Mouse (Mus musculus): ENCODE results near the gene Pdik1l. TPM values are rescaled to one million over a fixed set of nuclear protein-coding genes. Genes with fewer than 3 reads are reported as not detected.

The Pdik1l gene
- polyA plus RNA-seq, 1 experiment from 2014 or later: 11.3 TPM

DNA sequence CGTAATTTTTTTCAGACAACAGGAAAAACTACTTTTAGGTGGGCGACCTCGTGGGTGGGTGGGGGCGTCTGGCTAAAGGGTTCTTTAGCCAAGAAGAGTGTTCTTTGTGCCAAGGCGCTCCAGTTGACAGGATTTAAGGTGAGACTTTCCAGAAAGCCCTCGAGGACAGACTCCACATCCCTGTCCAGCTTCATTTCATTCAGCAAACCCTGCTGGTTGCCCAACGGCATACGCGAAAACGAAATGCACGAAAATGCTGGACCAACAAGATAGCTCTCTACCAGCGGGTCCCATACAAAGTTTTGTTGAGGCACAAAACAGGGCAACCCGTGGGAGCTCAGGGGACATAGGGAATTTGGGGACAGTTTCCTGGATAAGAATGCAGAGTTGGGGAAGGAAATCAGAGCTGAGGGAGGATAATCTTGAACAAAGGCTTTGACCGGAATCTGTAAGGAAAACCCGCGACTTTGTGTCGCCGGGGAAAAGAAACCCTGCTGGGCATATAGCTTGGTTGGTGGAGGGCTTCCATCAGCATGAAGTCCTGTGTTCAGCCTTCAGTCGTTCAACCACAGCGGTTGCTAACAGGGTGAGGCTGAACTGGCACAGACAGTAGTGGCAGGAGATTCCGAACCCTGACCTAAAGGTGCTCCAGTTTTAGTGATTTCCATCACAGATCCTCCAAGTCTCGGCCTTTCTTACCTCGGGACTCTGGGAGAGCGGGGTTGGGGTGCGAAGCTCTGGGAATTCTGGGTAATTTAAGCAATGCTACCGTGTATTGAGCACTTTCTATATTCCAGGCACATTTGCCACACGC is 37.4 kb downstream of the Pdik1l start:
- Histone ChIP-seq H3K4me3 (peak overlapping the region; percentile 55), H3K27me3 (peaks cover 65% of the 10 kb centered on the region), H3K27ac (no peak overlapping the region), H3K4me2 (peak overlapping the region; percentile 94), H3K9ac (no peak overlapping the region), H3K9me3 (replicated peaks) (no peaks in the 10 kb centered on the region), H3K36me3 (no peaks in the 10 kb centered on the region), H3K4me1 (replicated peaks) (peaks cover 60% of the 10 kb centered on the region)
- WGBS: 17% methylated on average over 27 of the region's 27 CpGs
- ATAC-seq (replicated peaks; ENCODE audit: insufficient number of reproducible peaks, insufficient read depth, low FRiP score, low read depth): no peak

DNA sequence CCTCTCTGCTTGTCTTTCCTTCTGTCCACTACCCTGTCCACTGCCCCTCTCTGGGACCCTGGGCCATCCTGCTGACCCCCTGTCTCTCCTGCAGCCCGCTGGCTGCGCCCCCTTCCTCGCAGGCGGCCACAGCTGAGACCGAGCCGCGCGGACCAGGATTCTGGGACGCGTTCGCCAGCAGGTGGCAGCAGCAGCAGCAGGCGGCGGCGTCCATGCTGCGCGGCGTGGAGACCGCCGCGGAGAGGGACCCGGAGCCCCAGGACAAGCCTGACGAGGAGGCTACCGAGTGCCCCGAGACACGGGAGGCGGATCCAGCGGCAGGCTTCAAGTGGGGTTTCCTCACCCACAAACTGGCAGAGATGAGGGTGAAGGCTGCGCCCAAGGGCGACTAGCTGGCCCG is 38.0 kb downstream of the Pdik1l start:
- Histone ChIP-seq H3K4me2 (peak overlapping the region; percentile 94), H3K27me3 (peaks cover 61% of the 10 kb centered on the region), H3K4me1 (replicated peaks) (peaks cover 61% of the 10 kb centered on the region), H3K4me3 (peak overlapping the region; percentile 55), H3K9me3 (replicated peaks) (no peaks in the 10 kb centered on the region), H3K9ac (peak overlapping the region; percentile 46), H3K27ac (no peak overlapping the region), H3K36me3 (no peaks in the 10 kb centered on the region)
- ATAC-seq (replicated peaks; ENCODE audit: insufficient number of reproducible peaks, insufficient read depth, low FRiP score, low read depth): no peak
- WGBS: 2% methylated on average over 30 of the region's 30 CpGs

DNA sequence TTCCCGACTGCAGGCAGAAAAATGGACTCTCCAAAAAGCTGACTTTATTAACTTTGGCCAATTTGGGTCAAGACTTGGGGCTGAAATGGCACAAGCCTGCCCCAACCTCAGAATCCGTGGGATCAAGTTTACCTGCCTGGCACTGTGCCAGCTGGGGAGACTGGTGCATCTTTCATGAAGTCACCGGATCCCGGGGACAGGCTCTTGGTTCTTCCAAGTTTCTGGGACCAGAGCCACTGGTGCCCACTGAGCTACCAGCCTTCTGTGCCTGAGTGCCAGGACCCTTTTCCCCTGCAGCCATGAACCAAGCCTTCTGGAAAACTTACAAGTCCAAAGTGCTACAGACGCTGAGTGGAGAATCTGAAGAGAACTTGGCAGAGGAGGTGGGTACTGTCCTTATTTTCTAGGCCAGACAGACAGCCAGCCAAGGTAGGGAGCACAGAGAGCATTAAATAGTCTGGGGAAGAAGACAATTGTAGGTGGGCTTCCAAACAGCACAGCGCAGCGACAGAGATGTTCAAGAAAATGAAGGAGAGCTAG is 40.9 kb downstream of the Pdik1l start, which contains the start of gene Gm30191:
Gene Gm30191, plus strand, starts transcription at position 217 of the 540 bp plus-strand sequence.
- H3K27ac ChIP-seq: no peak within 1 kb of the TSS
- H3K9ac ChIP-seq: peak within 1 kb of the TSS; percentile 69
- peaks cover 43% of the 10 kb centered on the region for H3K4me1 ChIP-seq (replicated peaks)
- WGBS: 75% methylated on average over 7 of the region's 7 CpGs
- peak within 1 kb of the TSS; percentile 93 for H3K4me2 ChIP-seq
- H3K9me3 ChIP-seq (replicated peaks): no peaks in the 10 kb centered on the region
- peaks cover 45% of the 10 kb centered on the region for H3K27me3 ChIP-seq
- peak within 1 kb of the TSS; percentile 66 for H3K4me3 ChIP-seq
- no peaks in the 10 kb centered on the region for H3K36me3 ChIP-seq
- no peak for ATAC-seq (replicated peaks; ENCODE audit: insufficient number of reproducible peaks, insufficient read depth, low FRiP score, low read depth)

DNA sequence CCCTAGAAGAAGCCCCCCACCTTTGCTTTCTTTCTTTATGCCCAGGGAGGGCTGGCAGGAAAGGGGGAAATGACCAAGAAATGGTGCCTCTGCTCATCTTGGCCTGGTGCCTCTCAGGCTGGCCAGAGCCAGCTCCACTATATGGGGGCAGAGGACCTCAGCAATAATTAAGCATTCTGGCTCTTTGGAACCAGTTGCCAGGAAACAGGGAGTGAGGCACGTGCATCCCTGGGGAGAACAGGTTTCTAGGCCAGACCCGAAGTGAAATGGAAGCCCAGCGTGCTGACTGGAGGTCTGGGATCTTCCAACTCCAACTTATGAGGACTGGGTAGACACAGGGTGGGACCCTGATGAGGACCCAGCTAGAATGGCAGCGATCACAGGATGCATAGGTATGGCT is 41.4 kb downstream of the Pdik1l start:
- no peak for ATAC-seq (replicated peaks; ENCODE audit: insufficient number of reproducible peaks, insufficient read depth, low FRiP score, low read depth)
- WGBS: 42% methylated on average over 4 of the region's 4 CpGs

DNA sequence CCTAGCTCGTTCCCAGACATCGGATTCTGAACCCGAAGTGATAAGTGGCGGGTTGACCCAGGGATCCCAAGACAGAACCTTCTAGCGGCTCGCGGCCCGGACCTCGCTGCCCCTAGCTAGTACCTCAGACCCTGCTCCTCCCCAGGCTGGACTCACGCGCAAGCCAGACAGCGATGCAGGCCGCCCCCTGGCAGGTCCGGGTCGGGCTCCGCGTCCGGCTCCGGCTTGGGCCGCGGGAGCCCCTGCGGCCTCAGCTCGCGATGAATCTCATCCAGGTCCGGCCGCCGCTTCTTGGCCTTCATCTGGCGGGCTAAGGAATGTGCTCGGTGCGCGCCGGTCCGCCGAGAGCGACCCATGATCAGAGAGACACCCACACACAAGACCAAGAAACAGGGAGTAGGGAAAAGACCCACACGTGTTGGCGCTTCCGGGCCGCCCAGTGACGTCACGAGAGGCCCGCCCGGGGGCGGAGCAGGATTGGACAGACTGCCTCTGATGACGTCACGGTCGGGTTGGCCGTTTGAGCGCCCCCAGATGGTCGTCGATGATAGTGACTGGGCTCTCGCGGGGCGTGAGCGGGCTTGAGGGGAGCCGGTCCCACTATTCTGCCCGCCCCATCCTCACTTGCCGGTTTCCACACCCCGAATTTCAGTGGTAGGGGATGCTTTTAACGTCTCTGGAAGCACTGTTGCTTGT is 42.4 kb downstream of the Pdik1l start, which contains the start of gene Zfp593:
Gene Zfp593, minus strand, starts transcription at position 445 of the 696 bp plus-strand sequence.
- peak; percentile 78 for ATAC-seq (replicated peaks; ENCODE audit: insufficient number of reproducible peaks, insufficient read depth, low FRiP score, low read depth)
- Histone ChIP-seq H3K27ac (no peak within 1 kb of the TSS), H3K4me1 (replicated peaks) (peaks cover 28% of the 10 kb centered on the region), H3K9ac (peak within 1 kb of the TSS; percentile 69), H3K9me3 (replicated peaks) (no peaks in the 10 kb centered on the region), H3K27me3 (peaks cover 30% of the 10 kb centered on the region), H3K4me3 (peak within 1 kb of the TSS; percentile 66), H3K36me3 (no peaks in the 10 kb centered on the region), H3K4me2 (peak within 1 kb of the TSS; percentile 93)
- WGBS: under 1% methylated on average over 60 of the region's 60 CpGs

More for the DNA sequence above, 41.4 kb downstream of the Pdik1l start:
- no peak overlapping the region for H3K27ac ChIP-seq
- H3K36me3 ChIP-seq: no peaks in the 10 kb centered on the region
- H3K9ac ChIP-seq: no peak overlapping the region
- no peak overlapping the region for H3K4me2 ChIP-seq
- H3K4me3 ChIP-seq: no peak overlapping the region
- H3K9me3 ChIP-seq (replicated peaks): no peaks in the 10 kb centered on the region
- peaks cover 38% of the 10 kb centered on the region for H3K4me1 ChIP-seq (replicated peaks)
- H3K27me3 ChIP-seq: peaks cover 40% of the 10 kb centered on the region

DNA sequence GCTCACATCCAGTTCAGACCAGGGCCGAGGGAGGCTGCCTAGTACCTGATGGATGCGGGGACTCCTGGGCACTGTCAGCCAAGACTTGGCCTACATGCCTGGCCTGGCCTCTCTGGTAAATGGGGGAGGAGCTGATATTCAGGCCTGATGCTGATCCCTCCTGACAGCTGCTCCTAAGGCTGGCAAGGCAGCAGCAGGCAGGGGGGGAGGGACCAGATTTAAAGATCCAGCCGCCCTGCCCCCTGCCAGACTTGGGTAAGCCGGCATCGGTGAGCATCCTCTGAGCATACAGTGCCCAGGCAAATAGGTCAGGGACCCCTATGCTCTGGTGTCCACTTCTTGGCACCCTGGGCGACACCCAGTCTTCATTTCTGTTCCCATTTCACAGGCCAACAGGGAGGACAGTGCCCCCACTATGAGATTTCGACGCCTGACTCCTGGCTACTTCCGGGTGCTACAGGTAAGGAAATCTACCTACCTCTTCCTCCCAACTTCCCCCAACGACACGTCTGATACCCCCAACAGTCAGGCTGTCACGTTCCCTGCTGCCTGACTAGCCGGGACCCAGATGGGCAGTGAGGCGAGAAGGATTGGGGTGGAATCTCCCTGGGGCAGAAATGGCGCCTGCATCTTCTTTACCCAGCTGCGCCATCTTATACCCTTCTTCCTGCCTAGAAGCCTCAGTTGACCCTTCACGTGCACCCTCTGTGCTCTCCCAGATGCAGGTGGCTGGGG is 44.0 kb downstream of the Pdik1l start, which contains the start of gene E130218I03Rik:
Gene E130218I03Rik, plus strand, starts transcription at position 147 of the 735 bp plus-strand sequence.
- Histone ChIP-seq H3K36me3 (no peaks in the 10 kb centered on the region), H3K27ac (no peak within 1 kb of the TSS), H3K9ac (peak within 1 kb of the TSS; percentile 69; the same call in 1 of the 2 replicates), H3K27me3 (peaks cover 22% of the 10 kb centered on the region), H3K4me1 (replicated peaks) (peaks cover 20% of the 10 kb centered on the region), H3K4me3 (peak within 1 kb of the TSS; percentile 66), H3K4me2 (peak within 1 kb of the TSS; percentile 93), H3K9me3 (replicated peaks) (no peaks in the 10 kb centered on the region)
- no peak for ATAC-seq (replicated peaks; ENCODE audit: insufficient number of reproducible peaks, insufficient read depth, low FRiP score, low read depth)
- 93% methylated on average over 17 of the region's 17 CpGs for WGBS

DNA sequence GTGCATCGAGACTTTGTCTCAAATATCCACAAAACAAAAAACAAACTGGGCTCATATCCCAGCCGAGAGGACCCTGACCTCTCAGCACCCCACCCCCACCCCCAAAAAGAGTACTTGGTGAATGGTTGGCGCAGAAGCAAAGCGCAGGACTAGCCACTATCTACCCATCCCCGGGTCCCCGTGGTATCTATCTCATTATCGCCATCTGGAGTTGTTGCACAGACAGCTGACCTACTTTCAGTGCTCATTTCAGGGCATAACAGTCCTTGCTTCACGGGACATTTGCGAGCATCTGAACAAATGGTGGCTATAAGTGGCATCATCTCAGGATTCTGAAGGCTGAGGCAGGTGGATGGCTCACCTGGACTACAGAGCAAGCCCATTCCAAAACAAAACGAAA is 49.0 kb downstream of the Pdik1l start:
- Histone ChIP-seq H3K27me3 (peaks cover 11% of the 10 kb centered on the region), H3K36me3 (no peaks in the 10 kb centered on the region), H3K4me2 (peak overlapping the region; percentile 74), H3K4me3 (peak overlapping the region; percentile 44), H3K9ac (no peak overlapping the region), H3K4me1 (replicated peaks) (peaks cover 13% of the 10 kb centered on the region), H3K27ac (no peak overlapping the region), H3K9me3 (replicated peaks) (no peaks in the 10 kb centered on the region)
- 11% methylated on average over 10 of the region's 10 CpGs for WGBS
- no peak for ATAC-seq (replicated peaks; ENCODE audit: insufficient number of reproducible peaks, insufficient read depth, low FRiP score, low read depth)

DNA sequence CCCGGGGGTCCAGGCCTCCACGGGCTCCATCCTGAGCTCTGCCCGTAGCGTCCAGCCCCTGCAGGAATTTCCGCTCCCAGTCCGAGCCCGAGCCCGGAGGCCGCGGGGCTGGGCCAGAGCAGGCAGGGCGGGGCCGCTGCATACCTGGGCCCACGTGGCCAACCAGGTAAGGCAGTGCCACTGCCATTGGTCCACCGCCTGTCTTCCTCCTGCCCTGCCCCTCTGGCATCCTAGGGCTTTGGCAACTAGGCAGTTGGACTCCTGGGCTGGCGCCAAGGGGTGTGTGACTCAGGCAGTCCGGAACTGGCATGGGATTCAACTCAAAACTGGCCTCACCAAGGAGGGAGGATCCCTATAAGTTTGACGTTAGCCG is 49.4 kb downstream of the Pdik1l start, which contains the start of gene Cnksr1:
Gene Cnksr1, minus strand, starts transcription at position 121 of the 373 bp plus-strand sequence.
- peak; percentile 62 for ATAC-seq (replicated peaks; ENCODE audit: insufficient number of reproducible peaks, insufficient read depth, low FRiP score, low read depth)
- Histone ChIP-seq H3K27ac (no peak within 1 kb of the TSS), H3K9me3 (replicated peaks) (no peaks in the 10 kb centered on the region), H3K4me3 (peak within 1 kb of the TSS; percentile 44), H3K27me3 (peaks cover 11% of the 10 kb centered on the region), H3K4me2 (peak within 1 kb of the TSS; percentile 74), H3K4me1 (replicated peaks) (peaks cover 13% of the 10 kb centered on the region), H3K36me3 (no peaks in the 10 kb centered on the region), H3K9ac (peak within 1 kb of the TSS; percentile 32)
- WGBS: 1% methylated on average over 18 of the region's 18 CpGs

DNA sequence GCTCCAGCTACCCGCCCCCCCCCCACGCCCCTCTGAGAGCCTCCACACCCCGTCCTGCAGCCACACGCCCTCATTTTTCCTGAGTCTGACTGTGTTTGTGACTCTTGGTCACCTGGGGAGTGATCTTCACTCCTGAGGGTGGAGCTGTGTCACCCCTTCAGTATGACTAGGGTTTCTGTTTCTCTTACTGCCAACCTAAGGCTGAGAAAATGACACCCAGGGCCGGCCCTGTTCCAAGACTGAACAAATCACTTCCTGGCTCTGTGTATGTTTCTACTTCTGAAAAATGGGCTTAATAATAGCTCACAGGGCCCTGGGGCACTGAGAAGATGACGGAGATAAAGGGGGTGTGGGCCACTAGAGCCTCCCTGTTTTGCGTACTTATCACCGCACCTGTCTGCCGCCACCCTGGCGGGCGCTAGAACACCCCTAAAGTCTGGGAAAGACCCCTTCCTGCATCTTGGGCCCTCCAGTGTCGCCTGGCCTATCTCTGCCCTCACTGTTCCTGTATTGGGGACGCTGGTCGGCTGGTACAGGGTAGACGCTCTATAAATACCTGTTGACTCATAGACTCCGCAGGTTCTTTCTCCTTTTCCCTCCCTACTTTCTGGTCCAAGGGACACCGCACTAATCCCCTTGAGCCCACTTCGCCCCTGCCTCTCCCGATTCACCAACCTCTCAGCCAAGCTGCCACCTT is 50.0 kb downstream of the Pdik1l start:
- Histone ChIP-seq H3K4me1 (replicated peaks) (peaks cover 13% of the 10 kb centered on the region), H3K9me3 (replicated peaks) (no peaks in the 10 kb centered on the region), H3K4me3 (peak overlapping the region; percentile 44), H3K36me3 (no peaks in the 10 kb centered on the region), H3K9ac (peak overlapping the region; percentile 32), H3K27ac (no peak overlapping the region), H3K27me3 (peaks cover 11% of the 10 kb centered on the region), H3K4me2 (peak overlapping the region; percentile 74)
- 26% methylated on average over 19 of the region's 19 CpGs for WGBS
- ATAC-seq (replicated peaks; ENCODE audit: insufficient number of reproducible peaks, insufficient read depth, low FRiP score, low read depth): no peak

DNA sequence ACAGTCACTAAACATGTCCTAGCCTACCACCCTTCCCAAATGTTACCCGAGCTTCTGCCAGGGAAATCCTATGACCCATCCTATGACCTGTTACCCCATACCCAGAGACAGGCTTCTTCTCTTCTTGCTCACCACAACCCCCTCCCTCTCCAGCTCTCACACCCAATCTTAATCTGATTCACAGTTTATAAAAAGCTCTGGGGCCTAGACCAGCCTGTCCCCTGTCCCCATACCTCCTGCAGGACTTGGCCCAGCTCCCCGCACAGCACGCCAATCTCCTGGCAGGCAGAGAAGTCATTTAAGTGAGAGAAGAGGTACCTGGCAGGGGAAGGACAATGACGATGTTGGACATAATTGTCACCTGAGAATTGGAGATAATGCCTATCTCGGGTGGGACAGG is 52.8 kb downstream of the Pdik1l start:
- H3K9ac ChIP-seq: no peak overlapping the region
- peaks cover 11% of the 10 kb centered on the region for H3K27me3 ChIP-seq
- 57% methylated on average over 5 of the region's 5 CpGs for WGBS
- no peak overlapping the region for H3K27ac ChIP-seq
- no peak overlapping the region for H3K4me3 ChIP-seq
- H3K36me3 ChIP-seq: no peaks in the 10 kb centered on the region
- no peak overlapping the region for H3K4me2 ChIP-seq
- H3K9me3 ChIP-seq (replicated peaks): no peaks in the 10 kb centered on the region
- ATAC-seq (replicated peaks; ENCODE audit: insufficient number of reproducible peaks, insufficient read depth, low FRiP score, low read depth): no peak
- H3K4me1 ChIP-seq (replicated peaks): peaks cover 13% of the 10 kb centered on the region
